Mouse (Mus musculus): ENCODE results near the gene Plppr4. TPM values are rescaled to one million over a fixed set of nuclear protein-coding genes. Genes with fewer than 3 reads are reported as not detected.

Plppr4 gene
- total RNA-seq, 2 experiments from 2014 or later, result not detected

- no peak for ATAC-seq (replicated peaks; ENCODE audit: low FRiP score, poor library complexity, severe bottlenecking)
Measured at GRCm38 (mm10) chr3:117300735-117301271, 59.9 kb downstream of the Plppr4 start.

DNA sequence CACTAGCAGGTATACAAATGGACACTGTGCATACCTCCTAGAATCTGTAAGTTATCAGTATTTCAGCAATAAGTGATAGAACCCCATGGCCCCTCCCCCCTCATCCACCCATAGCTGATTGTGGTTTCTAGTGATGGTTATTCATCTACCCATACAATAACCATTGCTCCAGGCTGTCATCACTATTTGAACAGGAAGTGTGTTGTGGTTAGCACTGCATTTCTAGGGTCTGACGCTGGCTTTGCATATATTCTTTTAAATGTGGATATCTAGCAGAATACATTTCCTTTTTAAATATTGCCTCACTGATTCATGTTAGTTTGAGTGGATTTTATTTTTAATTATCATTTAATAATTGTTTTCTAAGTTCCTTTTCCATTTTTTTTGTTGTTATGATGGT, 62.9 kb downstream of the Plppr4 start:
- ATAC-seq (replicated peaks; ENCODE audit: low FRiP score, poor library complexity, severe bottlenecking), result no peak

DNA sequence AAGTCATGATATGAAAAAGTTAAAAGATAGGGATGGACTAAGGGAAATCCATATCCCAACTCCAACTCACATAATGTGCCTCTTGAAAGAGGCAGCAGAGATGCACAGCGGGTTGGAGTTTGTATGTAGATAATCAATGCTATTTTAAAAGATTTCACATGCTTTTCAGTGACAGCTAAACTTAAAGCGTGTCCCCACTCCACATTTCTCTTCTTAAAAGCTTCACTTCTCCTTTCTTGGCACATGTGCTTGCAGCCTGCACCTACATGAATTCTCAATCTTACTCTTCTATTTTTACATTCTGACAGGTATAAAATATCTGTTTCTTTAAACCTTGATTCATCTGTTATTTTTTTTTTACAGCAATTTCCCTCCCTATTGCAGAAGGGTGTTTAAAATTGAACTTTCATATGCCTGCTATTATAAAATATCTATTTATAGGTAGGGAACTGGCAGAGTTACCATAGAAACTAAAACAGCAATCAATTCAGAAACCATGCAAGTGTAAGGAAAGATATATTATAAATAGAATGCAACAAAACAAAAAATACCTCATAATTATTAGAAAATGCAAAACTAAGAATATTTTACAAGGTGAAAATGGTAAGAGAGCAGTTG, 66.3 kb downstream of the Plppr4 start:
- ATAC-seq (replicated peaks; ENCODE audit: low FRiP score, poor library complexity, severe bottlenecking), result no peak

Other genes starting within 250 kb of the Plppr4 start
- gene Plppr5, start 214.0 kb upstream of the Plppr4 start, total RNA-seq (2015; ENCODE audit: low replicate concordance), result not detected in 2 replicates
- gene Plppr5, start 214.0 kb upstream of the Plppr4 start, total RNA-seq (2017; ENCODE audit: low replicate concordance), result not detected in 2 replicates